Mouse (Mus musculus): ENCODE data around the gene Eif4h. TPM values are rescaled to one million over a fixed set of nuclear protein-coding genes. Genes with fewer than 3 reads are reported as not detected.

Eif4h gene
- polyA plus RNA-seq, 1 experiment from 2014 or later: 418 TPM

GRCm38 (mm10) chr5:134644643-134645118, 5.4 kb upstream of the Eif4h start:
- no peak overlapping the region for H3K4me3 ChIP-seq
- peaks cover 2% of the 10 kb centered on the region for H3K4me1 ChIP-seq
- no peaks in the 10 kb centered on the region for H3K9me3 ChIP-seq (replicated peaks)
- WGBS: 77% methylated on average over 8 of the region's 8 CpGs
- no peak for ATAC-seq (ENCODE audit: low FRiP score)
- H3K27me3 ChIP-seq: no peaks in the 10 kb centered on the region
- H3K36me3 ChIP-seq: no peaks in the 10 kb centered on the region
- H3K9ac ChIP-seq: no peak overlapping the region
- no peak overlapping the region for H3K4me2 ChIP-seq (replicated peaks)
- no peak overlapping the region for H3K27ac ChIP-seq

- H3K9ac ChIP-seq: no peak overlapping the region
- peaks cover 4% of the 10 kb centered on the region for H3K4me1 ChIP-seq
- 84% methylated on average over 1 of the region's 1 CpGs for WGBS
- no peaks in the 10 kb centered on the region for H3K9me3 ChIP-seq (replicated peaks)
- no peak overlapping the region for H3K4me3 ChIP-seq
- no peaks in the 10 kb centered on the region for H3K36me3 ChIP-seq
- H3K27me3 ChIP-seq: no peaks in the 10 kb centered on the region
- H3K27ac ChIP-seq: no peak overlapping the region
- no peak for ATAC-seq (ENCODE audit: low FRiP score)
- no peak overlapping the region for H3K4me2 ChIP-seq (replicated peaks)
Measured at GRCm38 (mm10) chr5:134644121-134644520, 4.8 kb upstream of the Eif4h start.

GRCm38 (mm10) chr5:134640371-134640770, 1.1 kb upstream of the Eif4h start:
- no peak for ATAC-seq (ENCODE audit: low FRiP score)
- Histone ChIP-seq H3K4me2 (replicated peaks) (no peak overlapping the region), H3K27me3 (no peaks in the 10 kb centered on the region), H3K9me3 (replicated peaks) (no peaks in the 10 kb centered on the region), H3K36me3 (peaks cover 13% of the 10 kb centered on the region), H3K4me1 (peaks cover 11% of the 10 kb centered on the region), H3K9ac (no peak overlapping the region), H3K27ac (no peak overlapping the region), H3K4me3 (no peak overlapping the region)
- WGBS: 96% methylated on average over 3 of the region's 3 CpGs

GRCm38 (mm10) chr5:134638461-134639268, 625 bp downstream of the Eif4h start:
- Histone ChIP-seq H3K27me3 (no peaks in the 10 kb centered on the region), H3K4me1 (peaks cover 11% of the 10 kb centered on the region), H3K36me3 (peaks cover 24% of the 10 kb centered on the region), H3K9me3 (replicated peaks) (no peaks in the 10 kb centered on the region), H3K4me2 (replicated peaks) (peak overlapping the region; percentile 67), H3K4me3 (peak overlapping the region; percentile 99), H3K27ac (peak overlapping the region; percentile 97), H3K9ac (peak overlapping the region; percentile 99)
- under 1% methylated on average over 45 of the region's 85 CpGs for WGBS
- ATAC-seq (ENCODE audit: low FRiP score): peak; percentile 80

- peak overlapping the region; percentile 99 for H3K4me3 ChIP-seq
- H3K36me3 ChIP-seq: peaks cover 25% of the 10 kb centered on the region
- no peaks in the 10 kb centered on the region for H3K9me3 ChIP-seq (replicated peaks)
- peak overlapping the region; percentile 67 for H3K4me2 ChIP-seq (replicated peaks)
- no peak overlapping the region; the same call in 1 of the 2 replicates for H3K27ac ChIP-seq
- H3K4me1 ChIP-seq: peaks cover 18% of the 10 kb centered on the region
- H3K27me3 ChIP-seq: no peaks in the 10 kb centered on the region
- peak overlapping the region; percentile 99 for H3K9ac ChIP-seq
- 38% methylated on average over 5 of the region's 5 CpGs for WGBS
- ATAC-seq (ENCODE audit: low FRiP score): no peak
Measured at GRCm38 (mm10) chr5:134637820-134638367, 1.4 kb downstream of the Eif4h start.

- H3K9me3 ChIP-seq (replicated peaks): no peaks in the 10 kb centered on the region
- no peak overlapping the region for H3K4me2 ChIP-seq (replicated peaks)
- peaks cover 14% of the 10 kb centered on the region for H3K4me1 ChIP-seq
- H3K27ac ChIP-seq: no peak overlapping the region
- peaks cover 42% of the 10 kb centered on the region for H3K36me3 ChIP-seq
- no peak for ATAC-seq (ENCODE audit: low FRiP score)
- 59% methylated on average over 2 of the region's 2 CpGs for WGBS
- no peak overlapping the region for H3K9ac ChIP-seq
- H3K27me3 ChIP-seq: no peaks in the 10 kb centered on the region
- H3K4me3 ChIP-seq: no peak overlapping the region
Measured at GRCm38 (mm10) chr5:134632841-134633240, 6.4 kb downstream of the Eif4h start.

- Histone ChIP-seq H3K4me1 (peaks cover 8% of the 10 kb centered on the region; the same call in 1 of the 2 replicates), H3K9ac (no peak overlapping the region), H3K9me3 (replicated peaks) (no peaks in the 10 kb centered on the region), H3K27me3 (no peaks in the 10 kb centered on the region), H3K4me3 (no peak overlapping the region), H3K27ac (no peak overlapping the region), H3K4me2 (replicated peaks) (no peak overlapping the region), H3K36me3 (peaks cover 53% of the 10 kb centered on the region)
- no peak for ATAC-seq (ENCODE audit: low FRiP score)
Measured at GRCm38 (mm10) chr5:134630835-134631234, 8.5 kb downstream of the Eif4h start.

- peaks cover 56% of the 10 kb centered on the region for H3K36me3 ChIP-seq
- no peak overlapping the region for H3K27ac ChIP-seq
- H3K9me3 ChIP-seq (replicated peaks): no peaks in the 10 kb centered on the region
- no peak for ATAC-seq (ENCODE audit: low FRiP score)
- H3K4me2 ChIP-seq (replicated peaks): no peak overlapping the region
- no peaks in the 10 kb centered on the region for H3K27me3 ChIP-seq
- WGBS: 89% methylated on average over 4 of the region's 4 CpGs
- no peak overlapping the region for H3K4me3 ChIP-seq
- H3K4me1 ChIP-seq: peaks cover 8% of the 10 kb centered on the region; the same call in 1 of the 2 replicates
- H3K9ac ChIP-seq: no peak overlapping the region
Measured at GRCm38 (mm10) chr5:134629508-134629907, 9.8 kb downstream of the Eif4h start.

GRCm38 (mm10) chr5:134622069-134622468, 17.2 kb downstream of the Eif4h start:
- Histone ChIP-seq H3K27me3 (no peaks in the 10 kb centered on the region), H3K4me2 (replicated peaks) (no peak overlapping the region), H3K36me3 (peaks cover 97% of the 10 kb centered on the region), H3K27ac (no peak overlapping the region), H3K4me3 (no peak overlapping the region), H3K9me3 (replicated peaks) (no peaks in the 10 kb centered on the region), H3K9ac (no peak overlapping the region), H3K4me1 (no peaks in the 10 kb centered on the region)
- WGBS: 86% methylated on average over 2 of the region's 2 CpGs
- no peak for ATAC-seq (ENCODE audit: low FRiP score)

GRCm38 (mm10) chr5:134621099-134621640, 18.1 kb downstream of the Eif4h start:
- ATAC-seq (ENCODE audit: low FRiP score): no peak
- no peaks in the 10 kb centered on the region for H3K4me1 ChIP-seq
- WGBS: 92% methylated on average over 16 of the region's 16 CpGs
- H3K36me3 ChIP-seq: peaks cover 93% of the 10 kb centered on the region
- no peak overlapping the region for H3K4me3 ChIP-seq
- no peak overlapping the region for H3K4me2 ChIP-seq (replicated peaks)
- H3K27me3 ChIP-seq: no peaks in the 10 kb centered on the region
- H3K9me3 ChIP-seq (replicated peaks): no peaks in the 10 kb centered on the region
- H3K27ac ChIP-seq: no peak overlapping the region
- H3K9ac ChIP-seq: no peak overlapping the region

- H3K9me3 ChIP-seq (replicated peaks): no peaks in the 10 kb centered on the region
- H3K4me2 ChIP-seq (replicated peaks): no peak overlapping the region
- no peaks in the 10 kb centered on the region for H3K4me1 ChIP-seq
- H3K36me3 ChIP-seq: peaks cover 86% of the 10 kb centered on the region
- H3K27me3 ChIP-seq: no peaks in the 10 kb centered on the region
- H3K27ac ChIP-seq: no peak overlapping the region
- no peak for ATAC-seq (ENCODE audit: low FRiP score)
- H3K9ac ChIP-seq: no peak overlapping the region
- H3K4me3 ChIP-seq: no peak overlapping the region
- WGBS: 94% methylated on average over 9 of the region's 9 CpGs
Measured at GRCm38 (mm10) chr5:134620457-134620856, 18.8 kb downstream of the Eif4h start.

GRCm38 (mm10) chr5:134617071-134617470, 22.2 kb downstream of the Eif4h start:
- Histone ChIP-seq H3K4me3 (no peak overlapping the region), H3K4me2 (replicated peaks) (no peak overlapping the region), H3K9ac (no peak overlapping the region), H3K27ac (no peak overlapping the region), H3K4me1 (peaks cover 5% of the 10 kb centered on the region), H3K9me3 (replicated peaks) (no peaks in the 10 kb centered on the region), H3K27me3 (no peaks in the 10 kb centered on the region), H3K36me3 (peaks cover 52% of the 10 kb centered on the region)
- ATAC-seq (ENCODE audit: low FRiP score): no peak
- WGBS: 51% methylated on average over 3 of the region's 3 CpGs

Data from hindbrain, embryonic 12.5 days (tissue).